Mouse (Mus musculus): Measurements from ENCODE around the gene Tex19.2.

DNA sequence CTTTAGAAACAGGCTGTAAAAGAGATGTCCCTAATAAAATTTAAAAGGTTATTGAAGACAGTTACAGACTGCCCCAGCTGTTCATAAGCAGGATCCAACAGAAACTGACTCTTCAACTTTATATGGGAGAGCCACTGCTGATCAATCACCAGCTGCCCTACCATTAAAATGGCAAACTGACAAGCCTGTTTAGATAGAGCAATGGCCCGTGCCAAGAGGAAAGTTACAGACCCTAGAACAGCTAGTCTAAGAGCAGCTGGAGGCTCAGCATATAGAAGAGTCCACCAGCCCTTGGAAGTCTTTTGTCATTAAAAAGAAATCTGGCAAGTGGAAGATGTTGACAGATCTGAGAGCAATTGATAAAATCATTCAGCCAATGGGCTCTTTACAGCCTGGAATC, 16.1 kb upstream of the Tex19.2 start:
- TF ChIP-seq POLR2A (IDR thresholded peaks at IDR 0.05; ENCODE audit: borderline replicate concordance, control insufficient read depth, low read depth, low read length) = no peak
- TF ChIP-seq CTCF (IDR thresholded peaks at IDR 0.05; ENCODE audit: control insufficient read depth, insufficient read depth, low read length) = no peak

Measured in bone marrow, adult 2 months (tissue).